Mouse (Mus musculus): Measurements from ENCODE around the gene Vps18. TPM values are rescaled to one million over a fixed set of nuclear protein-coding genes. Genes with fewer than 3 reads are reported as not detected.

Gene Vps18
- total and polyA plus RNA-seq, 3 experiments = 9.0 to 33.3 (median 21.2) TPM

GRCm38 (mm10) chr2:119326161-119327101 is 37.9 kb downstream of the Vps18 start:
- H3K36me3 ChIP-seq (replicated peaks) = no peaks in the 10 kb centered on the region
- no peak for TF ChIP-seq GATA1 (IDR thresholded peaks at IDR 0.05; ENCODE audit: borderline replicate concordance, low read length)
- no peak for TF ChIP-seq CTCF (IDR thresholded peaks at IDR 0.05; ENCODE audit: low read depth, low read length)
- no peak for TF ChIP-seq POLR2AphosphoS5 (IDR thresholded peaks at IDR 0.05; ENCODE audit: insufficient replicate concordance, low read depth, low read length)
- no peak for TF ChIP-seq GATA2 (IDR thresholded peaks at IDR 0.05; ENCODE audit: borderline replicate concordance, low read depth, low read length)
- no peak for TF ChIP-seq TAL1 (conservative IDR thresholded peaks at IDR 0.05; ENCODE audit: low read depth, low read length)
- H3K9me3 ChIP-seq (replicated peaks) = no peaks in the 10 kb centered on the region
- peaks cover 81% of the 10 kb centered on the region for H3K27me3 ChIP-seq (ENCODE audit: insufficient read depth, low read length)
- DNase-seq (ENCODE audit: low spot score) (no peak), ATAC-seq (ENCODE audit: extremely low read depth, insufficient number of reproducible peaks, low FRiP score, poor library complexity, severe bottlenecking) (no peak)
- peak overlapping the region; percentile 65; the same call in 1 of the 2 replicates for H3K4me3 ChIP-seq (ENCODE audit: low read depth, low read length)
- peaks cover 64% of the 10 kb centered on the region for H3K4me1 ChIP-seq (ENCODE audit: insufficient read depth, low read depth, low read length)

- H3K27me3 ChIP-seq (ENCODE audit: insufficient read depth, low read length) = peaks cover 83% of the 10 kb centered on the region
- no peaks in the 10 kb centered on the region for H3K9me3 ChIP-seq (replicated peaks)
- H3K36me3 ChIP-seq (replicated peaks) = no peaks in the 10 kb centered on the region
- DNase-seq (ENCODE audit: low spot score) = no peak
- ATAC-seq (ENCODE audit: extremely low read depth, insufficient number of reproducible peaks, low FRiP score, poor library complexity, severe bottlenecking) = no peak
- TF ChIP-seq CTCF (IDR thresholded peaks at IDR 0.05; ENCODE audit: low read depth, low read length) = no peak
- no peak for TF ChIP-seq GATA2 (IDR thresholded peaks at IDR 0.05; ENCODE audit: borderline replicate concordance, low read depth, low read length)
- no peak for TF ChIP-seq TAL1 (conservative IDR thresholded peaks at IDR 0.05; ENCODE audit: low read depth, low read length)
- TF ChIP-seq POLR2AphosphoS5 (IDR thresholded peaks at IDR 0.05; ENCODE audit: insufficient replicate concordance, low read depth, low read length) = no peak
- no peak for TF ChIP-seq GATA1 (IDR thresholded peaks at IDR 0.05; ENCODE audit: borderline replicate concordance, low read length)
- peaks cover 58% of the 10 kb centered on the region for H3K4me1 ChIP-seq (ENCODE audit: insufficient read depth, low read depth, low read length)
- H3K4me3 ChIP-seq (ENCODE audit: low read depth, low read length) = peak overlapping the region; percentile 65; the same call in 1 of the 2 replicates
Observed at GRCm38 (mm10) chr2:119327102-119327480, 38.6 kb downstream of the Vps18 start.

- TF ChIP-seq GATA2 (IDR thresholded peaks at IDR 0.05; ENCODE audit: borderline replicate concordance, low read depth, low read length) (no peak), POLR2AphosphoS5 (IDR thresholded peaks at IDR 0.05; ENCODE audit: insufficient replicate concordance, low read depth, low read length) (no peak)
- no peak for ATAC-seq (ENCODE audit: extremely low read depth, insufficient number of reproducible peaks, low FRiP score, poor library complexity, severe bottlenecking)
- H3K36me3 ChIP-seq (replicated peaks) = no peaks in the 10 kb centered on the region
- H3K27me3 ChIP-seq (ENCODE audit: insufficient read depth, low read length) = peaks cover 83% of the 10 kb centered on the region
- no peak for DNase-seq (ENCODE audit: low spot score)
- no peaks in the 10 kb centered on the region for H3K9me3 ChIP-seq (replicated peaks)
- H3K4me3 ChIP-seq (ENCODE audit: low read depth, low read length) = no peak overlapping the region
- H3K4me1 ChIP-seq (ENCODE audit: insufficient read depth, low read depth, low read length) = peaks cover 48% of the 10 kb centered on the region
Observed at GRCm38 (mm10) chr2:119327942-119328526, 39.5 kb downstream of the Vps18 start.

- H3K36me3 ChIP-seq (replicated peaks) = no peaks in the 10 kb centered on the region
- ATAC-seq (ENCODE audit: extremely low read depth, insufficient number of reproducible peaks, low FRiP score, poor library complexity, severe bottlenecking) (no peak), DNase-seq (ENCODE audit: low spot score) (no peak)
- no peaks in the 10 kb centered on the region for H3K9me3 ChIP-seq (replicated peaks)
- TF ChIP-seq GATA2 (IDR thresholded peaks at IDR 0.05; ENCODE audit: borderline replicate concordance, low read depth, low read length) (no peak), TAL1 (conservative IDR thresholded peaks at IDR 0.05; ENCODE audit: low read depth, low read length) (no peak), GATA1 (IDR thresholded peaks at IDR 0.05; ENCODE audit: borderline replicate concordance, low read length) (no peak), CTCF (IDR thresholded peaks at IDR 0.05; ENCODE audit: low read depth, low read length) (no peak), POLR2AphosphoS5 (IDR thresholded peaks at IDR 0.05; ENCODE audit: insufficient replicate concordance, low read depth, low read length) (no peak)
- peaks cover 83% of the 10 kb centered on the region for H3K27me3 ChIP-seq (ENCODE audit: insufficient read depth, low read length)
- H3K4me1 ChIP-seq (ENCODE audit: insufficient read depth, low read depth, low read length) = peaks cover 43% of the 10 kb centered on the region
- H3K4me3 ChIP-seq (ENCODE audit: low read depth, low read length) = no peak overlapping the region
Observed at GRCm38 (mm10) chr2:119328546-119328945, 40.0 kb downstream of the Vps18 start.

- Histone ChIP-seq H3K9me3 (replicated peaks) (no peaks in the 10 kb centered on the region), H3K4me3 (ENCODE audit: low read depth, low read length) (no peak overlapping the region), H3K36me3 (replicated peaks) (no peaks in the 10 kb centered on the region), H3K4me1 (ENCODE audit: insufficient read depth, low read depth, low read length) (peaks cover 36% of the 10 kb centered on the region), H3K27me3 (ENCODE audit: insufficient read depth, low read length) (peaks cover 86% of the 10 kb centered on the region)
- ATAC-seq (ENCODE audit: extremely low read depth, insufficient number of reproducible peaks, low FRiP score, poor library complexity, severe bottlenecking) = no peak
- no peak for DNase-seq (ENCODE audit: low spot score)
- TF ChIP-seq GATA1 (IDR thresholded peaks at IDR 0.05; ENCODE audit: borderline replicate concordance, low read length) (no peak), CTCF (IDR thresholded peaks at IDR 0.05; ENCODE audit: low read depth, low read length) (no peak), GATA2 (IDR thresholded peaks at IDR 0.05; ENCODE audit: borderline replicate concordance, low read depth, low read length) (no peak), TAL1 (conservative IDR thresholded peaks at IDR 0.05; ENCODE audit: low read depth, low read length) (no peak), POLR2AphosphoS5 (IDR thresholded peaks at IDR 0.05; ENCODE audit: insufficient replicate concordance, low read depth, low read length) (no peak)
Observed at GRCm38 (mm10) chr2:119329123-119329817, 40.7 kb downstream of the Vps18 start.

GRCm38 (mm10) chr2:119330795-119331194 is 42.3 kb downstream of the Vps18 start:
- no peak overlapping the region for H3K4me3 ChIP-seq (ENCODE audit: low read depth, low read length)
- no peak for ATAC-seq (ENCODE audit: extremely low read depth, insufficient number of reproducible peaks, low FRiP score, poor library complexity, severe bottlenecking)

More at GRCm38 (mm10) chr2:119330795-119331194, 42.3 kb downstream of the Vps18 start:
- no peaks in the 10 kb centered on the region for H3K9me3 ChIP-seq (replicated peaks)
- H3K36me3 ChIP-seq (replicated peaks) = no peaks in the 10 kb centered on the region
- H3K27me3 ChIP-seq (ENCODE audit: insufficient read depth, low read length) = peaks cover 81% of the 10 kb centered on the region
- TF ChIP-seq TAL1 (conservative IDR thresholded peaks at IDR 0.05; ENCODE audit: low read depth, low read length) (no peak), POLR2AphosphoS5 (IDR thresholded peaks at IDR 0.05; ENCODE audit: insufficient replicate concordance, low read depth, low read length) (no peak), CTCF (IDR thresholded peaks at IDR 0.05; ENCODE audit: low read depth, low read length) (no peak), GATA2 (IDR thresholded peaks at IDR 0.05; ENCODE audit: borderline replicate concordance, low read depth, low read length) (no peak), GATA1 (IDR thresholded peaks at IDR 0.05; ENCODE audit: borderline replicate concordance, low read length) (no peak)
- H3K4me1 ChIP-seq (ENCODE audit: insufficient read depth, low read depth, low read length) = peaks cover 23% of the 10 kb centered on the region
- no peak for DNase-seq (ENCODE audit: low spot score)

Measured in G1E (cell line).